Mouse (Mus musculus) CH12.LX (cell line): ENCODE data around the gene Mrps18b. TPM values are rescaled to one million over a fixed set of nuclear protein-coding genes. Genes with fewer than 3 reads are reported as not detected.

Source experiments
- DNase-seq: peaks from one replicate; pipeline ENCODE4 v3.0.0-alpha.2; 2013; ENCODE audit errors: extremely low read depth
- H3K27ac ChIP-seq: 2 replicates; pipeline ENCODE4 v1.5.1; 2012; ENCODE audit warnings: low read depth, mild to moderate bottlenecking, control low read depth, moderate library complexity; ENCODE audit not compliant: insufficient read depth
- H3K27me3 ChIP-seq: replicated peaks from 2 replicates; pipeline ENCODE3; 2012; ENCODE audit warnings: inconsistent platforms
- H3K36me3 ChIP-seq, 2 experiments: replicated peaks in 1 of 2; 2 replicates each; pipeline versions ENCODE3 to v1.6.1; 2012; ENCODE audit warnings: inconsistent platforms in 1 of 2, low read length in 1 of 2, mild to moderate bottlenecking in 1 of 2, mixed read lengths in 1 of 2, moderate library complexity in 1 of 2; ENCODE audit not compliant: control insufficient read depth in 1 of 2, insufficient read depth in 1 of 2
- H3K4me1 ChIP-seq, 2 experiments: 2 replicates each; pipeline ENCODE4 v1.6.1; 2012; ENCODE audit warnings: inconsistent platforms in 1 of 2, moderate library complexity in 1 of 2; ENCODE audit not compliant: insufficient read depth in 2 of 2, control insufficient read depth in 1 of 2
- H3K4me2 ChIP-seq: 2 replicates; pipeline ENCODE4 v1.6.1; 2012; ENCODE audit warnings: low read depth, mild to moderate bottlenecking, control low read depth; ENCODE audit not compliant: poor library complexity, insufficient read depth, severe bottlenecking
- H3K4me3 ChIP-seq, 3 experiments: fragments of 150-350 bp in 1 of 3; sonication (generic) in 1 of 3; replicated peaks in 1 of 3; 2 replicates each; pipeline versions ENCODE3 to v1.5.1; 2011 to 2012; ENCODE audit warnings: low read depth in 2 of 3, low read length in 2 of 3, mild to moderate bottlenecking in 2 of 3, moderate library complexity in 2 of 3, control low read depth in 1 of 3, improper control_type of control experiment in 1 of 3, inconsistent platforms in 1 of 3, mixed read lengths in 1 of 3; ENCODE audit not compliant: poor library complexity in 1 of 3
- H3K79me2 ChIP-seq: replicated peaks from 2 replicates; pipeline ENCODE4 v1.6.1; 2012; ENCODE audit warnings: mild to moderate bottlenecking, moderate library complexity; ENCODE audit not compliant: control insufficient read depth, poor library complexity, insufficient read depth, severe bottlenecking; ENCODE audit errors: extremely low read depth
- H3K9ac ChIP-seq: 2 replicates; pipeline ENCODE4 v1.6.1; 2012; ENCODE audit warnings: low read depth, mild to moderate bottlenecking, control low read depth, moderate library complexity; ENCODE audit not compliant: insufficient read depth
- H3K9me3 ChIP-seq: replicated peaks from 2 replicates; pipeline ENCODE3; 2012; ENCODE audit warnings: low read length, inconsistent platforms, mixed read lengths
- BHLHE40 ChIP-seq: IDR thresholded peaks from 2 replicates; pipeline ENCODE4 v1.6.1; 2011; ENCODE audit warnings: mild to moderate bottlenecking, low read depth, low read length, improper control_type of control experiment
- CHD1 ChIP-seq: IDR thresholded peaks from 2 replicates; pipeline ENCODE4 v1.6.1; 2012; ENCODE audit warnings: low read depth, low read length, improper control_type of control experiment, inconsistent platforms
- CHD2 ChIP-seq: IDR thresholded peaks from 2 replicates; pipeline ENCODE4 v1.6.1; 2011; ENCODE audit warnings: low read length, improper control_type of control experiment
- CTCF ChIP-seq, 2 experiments: IDR thresholded peaks in 1 of 2; conservative IDR thresholded peaks in 1 of 2; 2 replicates each; pipeline ENCODE4 v1.5.1; 2011 to 2012; ENCODE audit warnings: low read depth in 2 of 2, low read length in 2 of 2, improper control_type of control experiment in 1 of 2, inconsistent platforms in 1 of 2, mild to moderate bottlenecking in 1 of 2, moderate library complexity in 1 of 2
- ELF1 ChIP-seq: IDR thresholded peaks from 2 replicates; pipeline ENCODE4 v1.6.1; 2014; ENCODE audit warnings: low read depth, mild to moderate bottlenecking, inconsistent platforms, low read length, improper control_type of control experiment
- EP300 ChIP-seq: IDR thresholded peaks from 2 replicates; pipeline ENCODE4 v1.6.1; 2011; ENCODE audit warnings: low read length, improper control_type of control experiment
- ETS1 ChIP-seq: conservative IDR thresholded peaks from 2 replicates; pipeline ENCODE4 v1.6.1; 2012; ENCODE audit warnings: low read depth, mild to moderate bottlenecking, inconsistent platforms, low read length, improper control_type of control experiment, moderate library complexity
- HCFC1 ChIP-seq: IDR thresholded peaks from 2 replicates; pipeline ENCODE4 v1.6.1; 2012; ENCODE audit warnings: low read depth, mild to moderate bottlenecking, inconsistent platforms, low read length, improper control_type of control experiment
- IRF4 ChIP-seq: IDR thresholded peaks from 2 replicates; pipeline ENCODE4 v1.6.1; 2014; ENCODE audit warnings: low read depth, mild to moderate bottlenecking, inconsistent platforms, low read length, improper control_type of control experiment
- JUND ChIP-seq: conservative IDR thresholded peaks from 2 replicates; pipeline ENCODE4 v1.6.1; 2011; ENCODE audit warnings: low read depth, low read length, improper control_type of control experiment
- KAT2A ChIP-seq: IDR thresholded peaks from 2 replicates; pipeline ENCODE4 v1.6.1; 2012; ENCODE audit warnings: low read length, improper control_type of control experiment, inconsistent platforms; ENCODE audit not compliant: insufficient replicate concordance
- MAFK ChIP-seq: IDR thresholded peaks from 2 replicates; pipeline ENCODE4 v1.6.1; 2011; ENCODE audit warnings: low read length, improper control_type of control experiment; ENCODE audit not compliant: insufficient replicate concordance
- MAX ChIP-seq: IDR thresholded peaks from 2 replicates; pipeline ENCODE4 v1.6.1; 2011; ENCODE audit warnings: low read length, improper control_type of control experiment
- MAZ ChIP-seq: IDR thresholded peaks from 2 replicates; pipeline ENCODE4 v1.6.1; 2012; ENCODE audit warnings: low read depth, mild to moderate bottlenecking, inconsistent platforms, low read length, improper control_type of control experiment, moderate library complexity
- MEF2A ChIP-seq: IDR thresholded peaks from 2 replicates; pipeline ENCODE4 v1.6.1; 2014; ENCODE audit warnings: low read depth, mild to moderate bottlenecking, inconsistent platforms, low read length, improper control_type of control experiment, borderline replicate concordance
- MXI1 ChIP-seq: IDR thresholded peaks from 2 replicates; pipeline ENCODE4 v1.6.1; 2011; ENCODE audit warnings: mild to moderate bottlenecking, low read depth, low read length, improper control_type of control experiment
- MYC ChIP-seq: IDR thresholded peaks from 2 replicates; pipeline ENCODE4 v1.6.1; 2011; ENCODE audit warnings: low read depth, mild to moderate bottlenecking, improper control_type of control experiment, low read length
- NELFE ChIP-seq: IDR thresholded peaks from 2 replicates; pipeline ENCODE4 v1.6.1; 2011; ENCODE audit warnings: low read depth, low read length, improper control_type of control experiment
- NRF1 ChIP-seq: IDR thresholded peaks from 2 replicates; pipeline ENCODE4 v1.6.1; 2014; ENCODE audit warnings: low read depth, mild to moderate bottlenecking, inconsistent platforms, low read length, improper control_type of control experiment, moderate library complexity
- POLR2A ChIP-seq: IDR thresholded peaks from 2 replicates; pipeline ENCODE4 v1.6.1; 2011; ENCODE audit warnings: low read depth, mild to moderate bottlenecking, improper control_type of control experiment, low read length
- POLR2AphosphoS2 ChIP-seq: IDR thresholded peaks from 2 replicates; pipeline ENCODE4 v1.6.1; 2011; ENCODE audit warnings: low read depth, low read length, improper control_type of control experiment
- RAD21 ChIP-seq: IDR thresholded peaks from 2 replicates; pipeline ENCODE4 v1.6.1; 2011; ENCODE audit warnings: low read depth, mild to moderate bottlenecking, low read length, improper control_type of control experiment, moderate library complexity
- SIN3A ChIP-seq: IDR thresholded peaks from 2 replicates; pipeline ENCODE4 v1.6.1; 2012; ENCODE audit warnings: low read length, improper control_type of control experiment, inconsistent platforms
- TBP ChIP-seq: conservative IDR thresholded peaks from 2 replicates; pipeline ENCODE4 v1.6.1; 2011; ENCODE audit warnings: low read depth, low read length, improper control_type of control experiment
- TCF12 ChIP-seq: IDR thresholded peaks from 2 replicates; pipeline ENCODE4 v1.6.1; 2014; ENCODE audit warnings: low read depth, mild to moderate bottlenecking, inconsistent platforms, low read length, improper control_type of control experiment
- UBTF ChIP-seq: IDR thresholded peaks from 2 replicates; pipeline ENCODE4 v1.6.1; 2012; ENCODE audit warnings: low read depth, mild to moderate bottlenecking, inconsistent platforms, low read length, improper control_type of control experiment, moderate library complexity
- USF1 ChIP-seq: IDR thresholded peaks from 2 replicates; pipeline ENCODE4 v1.6.1; 2014; ENCODE audit warnings: low read depth, mild to moderate bottlenecking, inconsistent platforms, low read length, improper control_type of control experiment
- USF2 ChIP-seq: conservative IDR thresholded peaks from 2 replicates; pipeline ENCODE4 v1.6.1; 2011; ENCODE audit warnings: low read depth, low read length, improper control_type of control experiment
- ZC3H11A ChIP-seq: IDR thresholded peaks from 2 replicates; pipeline ENCODE4 v1.6.1; 2012; ENCODE audit warnings: low read depth, mild to moderate bottlenecking, inconsistent platforms, low read length, improper control_type of control experiment
- ZMIZ1 ChIP-seq: IDR thresholded peaks from 2 replicates; pipeline ENCODE4 v1.6.1; 2012; ENCODE audit warnings: low read depth, mild to moderate bottlenecking, inconsistent platforms, low read length, improper control_type of control experiment
- ZNF384 ChIP-seq: IDR thresholded peaks from 2 replicates; pipeline ENCODE4 v1.6.1; 2012; ENCODE audit warnings: low read depth, low read length, improper control_type of control experiment, inconsistent platforms
- dilution Hi-C: fragments of 300-500 bp; cut with MboI; formaldehyde crosslinking; loops from 2 replicates; pipeline ENCODE4 v1.14.3; 2020; ENCODE audit warnings: low sequenced_read_pairs; ENCODE audit not compliant: extremely low pct_unique_long_range_greater_than_20kb, extremely low pct_ligation_motif_present
- in situ Hi-C: fragments of 300-500 bp; cut with MboI; formaldehyde crosslinking; loops from 3 replicates; pipeline ENCODE4 v1.14.3; 2019; ENCODE audit warnings: low sequenced_read_pairs, low pct_ligation_motif_present, low pct_unique_long_range_greater_than_20kb, mixed read lengths
- polyA plus RNA-seq: library from polyadenylated mRNA; unstranded; fragments of >175 nt; gene quantifications from 2 replicates; pipeline ENCODE4 v1.2.1, GENCODE M21; 2012; ENCODE audit warnings: low read depth; ENCODE audit not compliant: insufficient read length
- total RNA-seq, 2 experiments: library from RNA; depleted of rRNA; stranded (reverse); fragments of 300-350 nt in 1 of 2; fragments of >200 nt in 1 of 2; gene quantifications; 2 replicates each; pipeline ENCODE4 v1.2.3; 2012 to 2014

Mrps18b gene
- total and polyA plus RNA-seq, 3 experiments = 108 to 172 (median 148) TPM

- no peaks in the 10 kb centered on the region for H3K27me3 ChIP-seq
- peaks cover 0 to 1% of the 10 kb centered on the region in 2 experiments for H3K36me3 ChIP-seq
- H3K4me1 ChIP-seq = peaks cover 0 to 20% of the 10 kb centered on the region in 2 experiments; a peak in 2 of 4 replicates
- no peaks in the 10 kb centered on the region for H3K9me3 ChIP-seq
- dilution Hi-C loops = no loop called here
- peak within 1 kb of the TSS; percentile 69 for H3K9ac ChIP-seq
- peak within 1 kb of the TSS; percentile 63 to 99 (median 74) for H3K4me3 ChIP-seq
- peaks cover 24% of the 10 kb centered on the region for H3K79me2 ChIP-seq
- TF ChIP-seq MYC (0 out of 2 replicates have a peak, but pooled peaks have one; percentile 35), USF1 (no peak), EP300 (peak; percentile 46; the same call in 1 of the 2 replicates), RAD21 (no peak), ZC3H11A (no peak), CHD2 (no peak; the same call in 1 of the 2 replicates), NELFE (peak; percentile 47; the same call in 1 of the 2 replicates), POLR2AphosphoS2 (no peak; the same call in 1 of the 2 replicates), ETS1 (peak; percentile 54), BHLHE40 (peak; percentile 85), USF2 (no peak), POLR2A (0 out of 2 replicates have a peak, but pooled peaks have one; percentile 36), NRF1 (no peak), MAFK (no peak), CHD1 (no peak), MAZ (no peak), MXI1 (peak; percentile 74; the same call in 1 of the 2 replicates), TCF12 (peak; percentile 50; the same call in 1 of the 2 replicates), HCFC1 (no peak; the same call in 1 of the 2 replicates), UBTF (no peak), MEF2A (no peak; the same call in 1 of the 2 replicates), CTCF (conservative IDR thresholded peaks at IDR 0.05 in 1 of 2, IDR thresholded peaks at IDR 0.05 in 1 of 2; ENCODE audit: low read depth in 2 of 2, low read length in 2 of 2) (no peak), KAT2A (no peak), IRF4 (peak; percentile 15; the same call in 1 of the 2 replicates), JUND (no peak), SIN3A (peak; percentile 61; the same call in 1 of the 2 replicates), ELF1 (no peak; the same call in 1 of the 2 replicates), ZMIZ1 (no peak; the same call in 1 of the 2 replicates), TBP (no peak), MAX (peak; percentile 61), ZNF384 (no peak)
- TF ChIP-seq, all 38 proteins: peak for 11
- Histone ChIP-seq H3K27ac (peak within 1 kb of the TSS; percentile 74), H3K4me2 (peak within 1 kb of the TSS; percentile 91)
- DNase-seq = peak; percentile 59
- in situ Hi-C loops = loop anchor here (10.0 kb wide), 1 partner anchor 131 kb away; no protein-coding TSS in a partner anchor
Measured at GRCm38 (mm10) chr17:35865481-35866280, 50.5 kb downstream of the Mrps18b start, which contains the start of gene Ppp1r18. Gene Ppp1r18, plus strand, starts transcription at chr17:35865593.
